Mouse (Mus musculus) frontal cortex, postnatal 25 days (tissue): Measurements from ENCODE around the gene Olfr211.
"Not testable (repeated sequence)": the region's sequence is repeated elsewhere in the genome, so short reads cannot be mapped to it uniquely, and the experiment has no call there.

ENCODE experiments used
- DNase-seq, 2 experiments: peaks; one replicate each; pipeline ENCODE4 v3.0.0; 2022; ENCODE audit warnings: low spot score in 2 of 2

Olfr211 gene

DNA sequence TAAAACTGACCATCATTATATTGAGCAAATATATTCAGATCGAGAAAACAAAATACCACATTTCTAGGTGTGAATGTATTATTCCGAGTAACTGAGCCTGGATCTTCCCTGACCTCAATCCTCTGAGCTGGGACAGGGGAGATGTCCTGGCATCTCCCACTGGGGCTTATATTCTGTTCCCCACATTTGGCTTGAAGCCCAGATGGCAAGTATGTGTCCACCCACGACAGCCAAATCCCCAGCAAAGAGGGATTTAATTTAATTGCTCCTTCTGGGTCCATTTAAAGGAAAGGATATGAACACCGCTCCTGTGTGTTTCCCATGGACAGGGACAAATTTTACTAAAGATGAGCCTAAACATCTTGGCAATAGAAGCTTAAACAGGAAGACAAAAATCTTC, at the start of gene Olfr211:
TSS of gene Olfr211 (plus strand) at position 301 of the 400 bp plus-strand sequence.
- no peak for DNase-seq

DNA sequence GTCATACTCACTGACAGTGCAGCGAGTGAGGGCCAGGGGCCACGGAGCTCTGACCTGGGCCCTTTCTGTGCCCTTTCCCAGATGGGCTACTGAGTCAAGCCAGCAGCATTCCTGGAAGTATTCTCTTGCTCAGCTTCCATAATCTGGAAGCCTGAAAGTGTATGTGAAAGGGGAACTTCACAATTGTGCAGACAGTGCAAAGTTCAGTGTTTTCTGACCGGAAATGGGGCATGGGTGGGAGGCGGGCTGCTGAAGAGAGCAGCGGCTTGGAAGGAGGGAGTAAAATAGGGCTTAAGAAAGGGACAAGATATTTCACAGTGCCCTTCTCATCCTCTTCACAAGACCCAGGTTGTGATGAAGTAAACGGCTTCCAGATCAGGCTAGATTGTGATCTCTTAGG, 49.4 kb upstream of the Olfr211 start:
- no peak for DNase-seq

DNA sequence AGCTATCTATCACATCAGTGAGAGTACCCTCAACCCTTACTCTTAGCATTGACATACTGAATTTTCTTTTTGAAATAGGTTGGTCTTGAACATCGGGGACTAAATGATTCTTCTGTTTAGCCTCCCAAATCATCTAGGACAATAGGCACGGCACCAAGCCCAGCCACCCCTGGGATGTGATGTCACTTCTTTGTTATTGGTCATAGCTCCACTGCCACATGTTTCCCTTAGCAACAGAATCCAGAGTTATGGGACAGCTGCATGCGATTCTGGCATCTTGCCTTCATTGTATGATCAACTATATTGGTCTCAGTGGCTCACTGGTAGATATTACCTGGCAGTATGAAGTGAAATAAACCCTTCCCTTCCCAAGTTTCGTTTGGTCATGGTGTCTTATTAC, 48.4 kb upstream of the Olfr211 start:
- no peak for DNase-seq

DNA sequence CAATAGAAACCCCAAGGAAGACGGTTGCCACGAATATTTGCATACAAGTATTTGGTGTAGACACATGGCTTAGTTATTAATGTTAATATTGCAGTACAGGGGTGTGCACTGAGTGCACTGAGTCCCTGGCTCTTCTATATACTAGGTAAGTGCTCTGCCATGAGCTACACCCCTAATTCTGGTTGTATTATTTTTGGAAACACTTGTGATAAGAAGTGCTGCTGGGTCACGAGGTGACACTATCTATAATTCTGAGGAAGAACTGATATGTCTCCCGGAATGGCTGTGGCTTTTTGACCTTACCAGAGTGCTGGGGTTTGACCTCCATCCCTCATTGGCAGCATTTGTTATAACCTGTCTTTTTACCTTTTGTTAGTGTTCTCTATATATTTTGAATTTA, 48.0 kb upstream of the Olfr211 start:
- no peak for DNase-seq

DNA sequence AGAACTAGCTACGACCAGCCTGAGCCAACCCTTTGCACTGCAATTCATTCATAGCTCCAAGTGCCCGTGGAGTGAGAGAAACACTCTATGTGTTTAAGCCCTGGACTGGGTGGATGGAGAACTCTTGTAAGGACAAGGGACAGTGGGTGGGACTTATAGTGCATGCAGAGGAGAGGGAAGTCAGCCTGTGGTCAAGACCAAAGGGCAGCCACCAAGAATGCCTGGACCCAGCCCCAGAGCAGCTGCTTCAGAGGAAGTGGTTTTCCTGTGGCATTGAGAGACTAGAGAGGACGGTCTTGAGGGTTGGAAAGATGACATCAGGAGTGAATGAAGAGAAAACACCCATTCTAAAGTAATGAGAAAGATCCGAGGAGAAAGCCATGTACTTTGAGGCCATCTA, 33.1 kb upstream of the Olfr211 start:
- no peak for DNase-seq

DNA sequence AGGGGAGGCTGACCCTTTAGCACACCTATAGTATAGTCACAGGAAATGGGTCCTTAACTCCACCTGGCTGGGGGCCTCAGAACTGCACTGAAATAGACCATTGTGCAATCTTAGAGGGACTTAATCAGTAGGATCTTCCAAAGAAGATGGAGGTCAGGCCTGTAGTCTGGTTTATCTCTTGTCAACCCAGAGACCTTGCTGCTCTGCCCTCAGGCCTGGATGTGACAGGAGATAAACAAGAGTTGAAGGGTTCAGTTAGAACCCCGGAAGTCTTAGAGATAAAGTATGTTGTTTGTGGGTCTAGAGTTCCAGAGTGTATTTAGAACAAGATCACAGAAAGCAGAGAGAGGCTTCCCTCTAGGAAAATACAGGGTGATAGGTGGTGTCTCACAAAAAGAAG, 32.4 kb upstream of the Olfr211 start:
- no peak for DNase-seq

DNA sequence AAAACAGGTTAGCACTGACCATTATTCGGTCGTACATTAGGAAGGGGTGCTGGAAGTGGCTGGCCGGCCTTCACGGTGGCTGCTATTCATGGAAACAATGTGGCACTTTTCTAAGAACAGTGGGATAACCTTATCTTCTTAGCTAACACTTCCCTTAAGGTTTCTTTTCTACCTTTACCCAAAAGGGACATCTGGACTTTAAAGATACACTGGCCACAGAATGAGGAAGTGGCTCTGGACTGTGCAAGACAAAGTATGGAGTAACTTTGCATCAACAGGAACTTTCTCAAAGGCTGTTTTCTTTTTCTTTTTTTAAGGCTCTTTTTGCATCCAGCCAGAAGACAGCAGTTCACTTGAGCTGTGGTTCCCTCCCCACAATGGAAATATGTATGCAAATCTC, 30.2 kb upstream of the Olfr211 start:
- no peak for DNase-seq

DNA sequence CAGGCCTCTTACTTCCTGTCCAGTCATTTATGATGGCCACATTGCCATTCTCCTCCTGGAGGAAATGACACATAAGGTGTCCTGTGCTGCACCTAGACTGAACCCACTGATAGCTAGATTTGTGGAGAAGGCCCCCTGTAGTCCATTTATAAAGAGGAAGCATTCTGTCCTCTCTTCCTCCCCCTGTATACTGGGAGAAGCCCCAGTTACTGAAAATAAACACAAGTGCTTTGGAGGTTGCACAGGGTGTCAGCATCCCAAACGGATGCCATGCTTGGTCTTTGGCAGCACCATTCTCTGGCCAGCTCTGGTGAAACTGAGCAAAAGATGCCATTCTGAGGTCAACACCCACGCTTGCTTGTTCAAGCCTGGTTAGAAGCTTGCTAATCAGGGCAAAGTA, 29.7 kb upstream of the Olfr211 start:
- DNase-seq, result no peak

DNA sequence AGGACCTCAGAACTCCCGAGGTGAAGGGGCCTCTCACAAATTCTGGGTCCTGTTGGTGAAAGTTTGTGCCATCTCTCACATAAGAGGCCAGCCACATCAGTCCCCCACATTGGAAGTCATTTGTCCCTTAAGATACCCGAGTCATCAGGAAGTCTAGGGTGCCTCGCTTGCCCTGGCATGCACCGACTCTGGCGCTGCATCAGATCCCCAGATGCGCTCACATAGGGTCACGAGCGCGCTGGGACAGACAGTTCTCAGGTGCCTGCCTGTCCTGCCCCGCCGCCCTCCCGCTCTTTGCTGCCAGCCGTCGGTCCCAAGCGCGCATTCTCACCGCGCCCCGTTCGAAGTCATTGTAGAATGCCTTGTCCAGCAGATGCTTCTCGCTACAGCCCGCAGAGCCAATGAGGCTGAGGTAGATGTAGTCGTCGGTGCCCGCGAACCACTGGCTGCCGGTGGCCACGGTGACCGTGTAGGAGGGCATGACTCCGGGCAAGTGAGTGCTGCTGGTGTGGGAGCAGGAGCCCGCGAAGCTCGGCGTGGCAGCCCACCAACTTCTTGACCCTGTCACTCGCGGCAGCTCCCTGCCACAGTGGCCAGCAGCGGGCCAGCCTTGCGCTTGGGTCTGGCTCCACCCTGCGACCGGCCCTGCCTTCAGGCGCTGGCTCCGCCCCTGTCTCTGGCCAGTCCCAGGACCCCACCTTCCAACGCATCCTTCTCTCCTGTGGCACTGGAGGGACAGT, 28.2 kb upstream of the Olfr211 start, which contains the start of gene Alox5:
TSS of gene Alox5 (minus strand) at position 635 of the 740 bp plus-strand sequence.
- no peak for DNase-seq

DNA sequence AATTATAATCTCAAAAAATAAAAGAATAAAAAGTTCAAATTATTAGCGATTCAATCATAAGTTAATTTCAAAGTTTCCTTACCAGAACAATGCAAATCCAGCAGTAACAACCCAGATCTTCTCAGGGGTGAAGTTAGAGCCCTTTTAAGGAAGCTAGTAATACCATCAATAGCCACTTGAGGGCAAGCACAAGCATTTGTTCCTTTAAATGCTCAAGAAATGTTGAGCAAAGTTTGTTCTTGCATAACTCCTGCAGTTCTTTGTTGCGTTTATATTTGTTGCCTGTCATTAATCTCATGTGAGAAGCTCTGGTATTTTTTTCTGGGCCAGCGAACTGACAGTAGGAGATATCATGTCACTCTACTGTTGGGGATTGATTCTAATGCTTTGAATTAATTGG, 20.8 kb upstream of the Olfr211 start:
- no peak for DNase-seq

DNA sequence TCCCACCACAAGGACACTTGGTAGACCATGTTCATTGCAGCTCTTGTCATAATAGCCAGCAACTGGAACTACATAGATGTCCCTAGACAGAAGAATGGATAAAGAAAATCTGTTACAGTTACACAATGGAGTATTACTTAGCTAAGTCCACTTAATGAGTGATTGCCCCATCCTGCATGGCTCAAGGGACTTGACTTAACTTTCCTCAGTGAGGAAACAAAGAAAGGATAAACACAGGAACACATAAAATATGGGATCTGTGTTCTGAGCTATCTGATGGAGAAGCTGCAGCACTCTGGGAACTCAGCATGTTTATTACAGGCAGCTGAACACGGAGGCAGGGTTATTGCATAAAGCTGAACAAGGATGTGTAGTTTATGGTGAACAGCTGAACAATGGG, 3.8 kb upstream of the Olfr211 start:
- DNase-seq, result no peak

DNA sequence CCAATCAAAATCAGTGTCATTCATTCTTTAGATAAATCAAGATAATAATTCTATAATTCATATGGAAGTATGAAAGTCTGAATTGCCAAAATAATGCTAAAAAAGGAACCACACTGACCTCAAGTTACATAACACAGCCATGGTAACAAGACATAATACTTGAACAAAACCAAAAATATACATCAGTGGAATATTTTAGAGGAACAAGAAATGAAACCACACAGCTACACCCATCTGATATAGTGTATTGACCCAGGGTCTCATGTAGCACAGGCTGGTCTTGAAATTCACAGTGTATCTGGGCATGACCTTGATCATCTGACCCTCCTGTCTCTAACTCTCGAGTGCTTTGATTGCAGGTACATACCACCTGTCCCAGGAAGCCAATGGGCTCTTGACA, 2.1 kb upstream of the Olfr211 start:
- DNase-seq, result no peak

DNA sequence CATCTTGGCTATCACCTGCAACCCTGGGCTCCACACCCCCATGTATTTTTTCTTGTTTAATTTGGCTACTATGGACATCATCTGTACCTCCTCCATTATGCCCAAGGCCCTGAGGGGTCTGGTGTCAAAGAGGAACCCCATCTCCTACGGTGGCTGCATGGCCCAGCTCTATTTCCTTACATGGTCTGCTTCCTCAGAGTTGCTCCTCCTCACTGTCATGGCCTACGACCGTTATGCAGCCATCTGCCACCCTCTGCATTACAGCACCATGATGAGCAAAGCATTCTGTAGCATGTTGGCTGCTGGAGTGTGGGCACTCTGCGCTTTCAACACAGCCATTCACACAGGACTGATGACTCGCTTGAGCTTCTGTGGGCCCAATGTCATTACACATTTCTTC, 4.9 kb downstream of the Olfr211 start:
- no peak for DNase-seq

DNA sequence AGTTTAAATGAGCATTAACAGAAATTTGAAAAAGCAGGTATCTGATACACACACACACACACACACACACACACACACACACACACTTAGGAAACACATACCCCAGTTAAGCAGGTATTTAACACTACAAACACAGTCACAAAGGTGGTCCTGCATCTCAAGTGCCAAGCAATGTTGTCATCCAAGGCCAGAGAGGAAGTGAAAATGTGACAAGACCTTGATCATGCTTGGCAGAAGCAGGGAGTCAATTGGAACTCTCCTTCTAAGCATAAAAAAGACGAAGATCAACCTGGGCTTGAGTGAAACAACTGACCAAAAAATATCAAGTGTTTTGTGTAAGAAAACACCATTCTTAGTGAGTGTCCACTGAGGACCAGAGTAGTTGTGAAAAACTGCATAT, 7.1 kb downstream of the Olfr211 start:
- DNase-seq, result no peak

DNA sequence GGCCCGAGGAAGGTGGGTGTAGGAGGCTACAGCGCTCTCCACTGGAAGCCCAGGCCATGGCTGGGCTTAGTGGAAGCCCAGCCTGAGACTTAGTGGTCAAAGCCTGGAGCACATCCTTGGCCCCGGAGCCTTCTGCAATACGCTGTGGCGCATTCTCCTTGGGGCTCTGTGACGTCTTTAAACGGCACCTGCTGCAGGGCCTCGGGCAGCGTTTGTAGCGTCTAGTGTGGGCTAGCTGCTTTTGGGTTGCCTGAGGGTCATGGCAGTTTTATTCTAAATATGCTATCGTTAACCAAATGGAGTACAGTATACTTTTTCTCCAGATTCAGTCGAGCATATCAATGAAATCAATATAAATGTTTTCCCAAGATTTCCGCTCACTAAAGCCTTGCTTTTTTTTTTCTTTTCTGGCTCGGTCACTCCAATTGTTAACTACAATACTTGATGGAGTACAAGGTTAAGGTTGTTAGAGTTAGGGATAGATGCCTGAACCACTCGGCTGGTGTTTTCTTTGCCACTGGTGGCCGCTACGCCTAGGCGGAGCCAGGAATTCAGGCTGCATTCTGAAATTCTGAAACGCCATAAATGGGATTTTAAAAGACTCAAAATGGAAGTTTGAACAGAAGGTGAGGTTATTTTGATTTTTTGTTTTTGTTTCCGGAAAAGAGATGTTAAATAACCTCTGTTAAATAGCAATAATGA, 17.6 kb downstream of the Olfr211 start, which contains the start of gene Olfr212:
TSS of gene Olfr212 (plus strand) at position 215 of the 702 bp plus-strand sequence.
- not testable (repeated sequence) for DNase-seq

DNA sequence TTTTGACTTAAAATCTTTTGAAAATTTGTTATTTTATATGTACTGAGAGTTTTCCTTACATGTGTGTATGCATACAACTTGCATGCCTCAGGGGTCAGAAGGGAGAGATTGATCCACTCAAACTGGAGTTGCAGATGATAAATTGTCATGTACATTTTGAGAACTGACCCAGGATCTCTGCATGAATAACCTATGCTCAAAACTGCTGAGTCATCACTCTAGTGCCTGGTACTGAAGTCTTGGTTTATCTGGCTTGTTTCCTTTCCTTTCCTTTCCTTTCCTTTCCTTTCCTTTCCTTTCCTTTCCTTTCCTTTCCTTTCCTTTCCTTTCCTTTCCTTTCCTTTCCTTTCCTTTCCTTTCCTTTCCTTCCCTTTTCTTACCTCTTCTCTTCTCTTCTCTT, 25.9 kb downstream of the Olfr211 start:
- DNase-seq, result no peak

DNA sequence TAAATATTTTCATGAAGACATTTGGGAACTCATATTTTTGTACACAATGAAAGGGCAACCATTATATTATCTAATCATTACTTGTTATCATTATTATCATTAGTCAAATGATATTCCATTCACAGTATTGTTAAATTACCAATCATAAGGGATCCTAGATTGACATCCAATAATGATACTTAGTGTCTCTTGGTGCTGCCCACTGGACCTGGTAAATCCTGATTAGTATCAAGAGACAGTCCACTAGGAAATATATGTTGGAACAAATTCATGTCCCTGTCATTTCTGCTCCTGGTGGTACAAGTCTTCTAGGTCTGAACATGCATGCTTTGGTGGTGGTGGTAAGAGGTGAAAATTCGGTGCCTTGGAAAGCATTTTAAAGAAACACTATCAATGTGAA, 49.3 kb downstream of the Olfr211 start, which contains the start of gene Olfr213:
TSS of gene Olfr213 (plus strand) at position 301 of the 400 bp plus-strand sequence.
- no peak for DNase-seq

DNA sequence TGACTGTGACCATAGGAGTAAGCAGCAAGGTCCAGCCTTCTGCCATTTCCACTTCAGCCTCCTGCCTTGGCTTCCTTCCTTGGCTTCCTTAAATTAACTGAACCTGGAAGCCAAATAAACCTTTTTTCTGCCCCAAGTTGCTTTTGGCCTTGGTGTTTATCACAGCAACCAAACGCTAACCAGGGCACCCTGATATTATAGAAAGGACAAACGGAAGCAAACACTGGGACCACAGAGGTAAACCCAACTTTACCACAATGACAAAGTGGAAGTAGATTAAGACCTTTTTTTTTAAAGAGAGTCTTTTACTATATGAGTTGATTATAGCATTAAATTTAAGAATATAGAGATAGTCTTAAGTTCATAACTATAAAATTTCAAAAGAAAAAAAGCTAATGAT, 53.6 kb downstream of the Olfr211 start:
- no peak for DNase-seq
